Mouse (Mus musculus): ENCODE results near the gene Cdc27.

GRCm38 (mm10) chr11:104525935-104526334 is 24.5 kb downstream of the Cdc27 start:
- TF ChIP-seq CTCF (IDR thresholded peaks at IDR 0.05; ENCODE audit: control insufficient read depth, insufficient read depth, insufficient replicate concordance, low read depth, low read length), result no peak
- TF ChIP-seq POLR2A (IDR thresholded peaks at IDR 0.05; ENCODE audit: control insufficient read depth, low read depth, low read length), result no peak

All from testis, adult 2 months (tissue).